Mouse (Mus musculus) cerebellum, adult 9-10 months (tissue): ENCODE results near the gene Oxct1.

ENCODE experiments used
- DNase-seq: peaks from one replicate; pipeline ENCODE4 v3.0.0; 2022

Oxct1 gene

DNA sequence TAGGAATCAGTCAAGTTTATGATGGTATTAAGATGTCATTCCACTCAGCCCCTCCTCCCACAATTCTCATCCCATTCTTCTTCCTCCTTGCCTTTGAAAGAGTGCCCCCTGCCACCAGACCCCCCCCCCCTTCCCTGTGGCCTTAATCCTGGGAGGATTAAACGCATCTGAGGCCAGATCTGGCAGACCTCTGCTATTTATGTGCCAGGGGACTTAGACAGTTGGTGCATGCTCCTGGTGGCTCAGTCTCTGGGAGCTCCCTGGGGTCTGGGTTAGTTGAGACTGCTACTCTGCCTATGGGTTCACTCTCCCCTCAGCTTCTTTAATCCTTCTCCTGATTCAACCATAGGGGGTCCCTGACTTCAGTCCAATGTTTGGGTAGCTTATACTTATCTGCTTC lies 112.3 kb downstream of the Oxct1 start:
- DNase-seq, result no peak

DNA sequence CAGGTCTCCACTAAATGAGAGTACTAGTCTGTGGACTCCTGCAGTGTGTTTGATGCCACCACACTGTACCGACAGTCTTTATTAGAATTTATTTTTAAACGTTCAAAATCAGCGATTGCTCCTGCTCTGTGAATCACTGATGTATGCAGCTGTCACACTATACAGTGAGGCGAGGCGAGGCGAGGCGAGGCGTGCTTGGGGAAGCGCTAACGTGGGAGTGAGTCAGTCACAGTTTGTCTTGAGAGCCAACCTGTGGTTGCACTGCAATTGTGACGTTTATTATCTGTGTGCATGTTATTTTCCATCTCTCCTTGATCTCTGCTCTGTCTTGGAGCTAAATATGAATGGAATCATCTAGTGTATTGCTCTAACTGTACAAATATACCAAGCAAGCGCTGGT lies 113.3 kb downstream of the Oxct1 start:
- no peak for DNase-seq

DNA sequence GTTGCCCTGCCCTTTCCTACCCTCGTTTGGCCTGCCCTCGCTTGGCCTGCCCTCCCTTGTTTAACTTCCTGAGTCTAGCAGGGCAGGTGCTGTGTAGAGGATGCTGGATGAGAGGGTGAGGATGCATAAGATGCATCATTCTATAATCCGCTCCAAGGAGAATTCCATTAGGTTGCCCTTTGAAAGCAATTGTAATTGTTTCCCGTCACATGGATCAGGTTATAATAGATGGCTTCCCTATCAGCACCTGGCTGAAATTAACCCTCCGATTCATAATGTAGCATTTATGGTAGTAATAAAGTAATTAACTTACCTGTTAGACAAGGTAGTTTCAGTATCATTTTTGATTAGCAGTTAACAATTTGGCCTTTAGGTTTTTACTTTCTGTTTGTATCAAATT lies 119.2 kb downstream of the Oxct1 start:
- no peak for DNase-seq

DNA sequence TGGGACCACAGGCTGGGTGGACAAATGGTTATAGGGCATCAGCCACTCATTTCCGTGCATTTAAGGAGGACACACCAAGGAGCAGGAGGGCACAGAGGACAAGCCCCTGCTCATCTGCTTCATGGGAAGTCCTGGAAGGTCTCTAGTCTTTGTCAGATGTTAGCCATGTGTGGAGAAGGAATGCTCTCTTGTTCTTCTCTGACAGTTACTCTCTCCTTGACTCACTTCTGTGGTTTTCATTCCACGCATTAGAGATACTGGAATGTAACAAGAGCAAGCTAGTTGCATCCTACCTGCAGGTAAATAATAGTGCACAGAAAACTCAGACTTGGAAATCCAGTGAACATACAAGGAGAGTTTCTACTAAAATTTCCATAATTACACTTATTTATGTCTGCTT lies 121.5 kb downstream of the Oxct1 start:
- DNase-seq, result no peak

DNA sequence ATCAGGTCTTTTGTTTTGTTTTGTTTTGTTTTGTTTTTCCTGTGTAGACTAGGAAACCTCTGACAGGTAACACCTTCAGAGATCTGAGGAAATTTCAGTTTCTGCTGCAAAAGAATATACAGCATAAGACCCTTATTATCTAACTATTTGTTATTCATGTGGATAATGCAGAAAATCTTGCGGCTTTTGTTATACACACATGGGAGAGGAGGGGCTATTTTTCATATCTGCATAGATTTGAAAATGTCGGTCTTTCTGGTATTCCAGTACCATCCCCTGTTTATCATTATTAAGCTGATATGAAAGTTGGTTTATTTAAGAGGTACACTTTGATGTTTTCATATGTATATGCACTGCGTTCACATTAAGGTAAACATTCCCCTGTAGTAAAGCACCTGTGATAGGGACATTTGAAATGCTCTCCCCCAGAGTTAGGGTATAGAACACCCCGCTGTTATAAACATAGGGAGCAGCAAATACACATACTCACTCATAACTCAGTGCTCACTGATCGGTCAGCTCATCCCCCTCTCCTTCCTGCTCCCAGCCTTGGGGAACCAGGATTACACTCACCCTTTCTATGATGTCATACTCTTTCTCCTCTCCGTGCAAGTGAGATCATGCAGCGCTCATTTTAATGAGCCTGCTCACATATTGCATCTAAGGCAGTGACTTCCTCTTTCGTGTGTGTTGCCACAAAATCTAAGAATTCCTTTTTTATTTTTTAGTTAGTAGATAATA lies 122.6 kb downstream of the Oxct1 start:
- DNase-seq, result no peak

DNA sequence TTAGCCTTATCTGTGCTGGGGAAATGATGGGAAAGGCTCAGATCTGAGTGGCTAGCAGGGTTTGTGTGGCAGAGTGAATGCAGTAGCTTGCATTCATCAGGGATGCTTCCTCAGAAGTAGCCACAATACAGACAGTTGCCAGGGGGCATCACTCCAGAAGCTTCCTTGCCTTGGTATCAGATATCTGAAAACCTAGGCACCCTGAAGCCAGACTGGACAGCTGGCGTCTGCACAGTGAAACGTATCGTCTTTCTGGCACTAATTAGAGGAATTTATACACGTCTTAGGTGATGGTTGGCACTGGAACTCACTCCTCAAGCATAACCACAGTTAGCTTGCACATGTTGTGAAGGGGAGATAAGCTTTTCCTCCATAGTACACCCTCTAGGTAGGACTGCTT lies 128.5 kb downstream of the Oxct1 start:
- DNase-seq, result no peak

DNA sequence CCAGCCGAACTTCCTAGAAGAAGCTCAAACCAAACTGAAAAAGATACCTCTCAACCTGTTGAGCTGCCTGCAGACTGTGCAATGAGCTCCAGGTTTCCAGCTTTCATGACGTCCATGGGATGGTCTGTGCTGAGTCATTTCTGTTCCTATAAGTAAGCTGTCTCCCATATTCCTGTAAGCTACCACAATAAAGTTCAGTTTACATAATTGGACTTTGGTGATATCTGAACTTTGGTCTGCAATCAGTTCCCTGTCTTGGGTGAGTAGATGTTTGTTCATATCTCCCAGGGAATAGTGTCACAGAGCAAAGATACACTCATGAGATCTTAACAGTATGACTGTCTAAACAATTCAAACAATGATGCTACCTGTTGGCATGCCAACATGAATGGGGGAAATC lies 141.8 kb downstream of the Oxct1 start:
- no peak for DNase-seq

DNA sequence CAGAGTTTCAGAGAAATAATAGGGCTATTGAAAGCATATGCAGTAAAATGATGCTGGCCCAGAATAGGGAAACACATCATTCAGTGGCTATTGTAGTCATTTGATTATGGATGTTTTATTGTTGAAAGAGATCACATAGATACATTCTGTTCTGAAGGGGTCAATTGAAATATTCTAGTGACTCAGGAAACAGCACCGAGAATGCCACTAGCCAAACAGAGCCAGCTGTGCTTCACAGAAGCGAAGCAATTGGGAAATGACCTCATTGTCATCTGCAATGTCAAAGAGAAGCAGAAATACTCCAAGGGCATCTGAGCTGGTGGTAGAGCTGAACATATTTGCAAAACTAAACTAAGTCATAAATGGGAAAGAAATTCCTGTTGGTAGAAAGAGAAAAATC lies 145.4 kb downstream of the Oxct1 start:
- DNase-seq, result no peak

DNA sequence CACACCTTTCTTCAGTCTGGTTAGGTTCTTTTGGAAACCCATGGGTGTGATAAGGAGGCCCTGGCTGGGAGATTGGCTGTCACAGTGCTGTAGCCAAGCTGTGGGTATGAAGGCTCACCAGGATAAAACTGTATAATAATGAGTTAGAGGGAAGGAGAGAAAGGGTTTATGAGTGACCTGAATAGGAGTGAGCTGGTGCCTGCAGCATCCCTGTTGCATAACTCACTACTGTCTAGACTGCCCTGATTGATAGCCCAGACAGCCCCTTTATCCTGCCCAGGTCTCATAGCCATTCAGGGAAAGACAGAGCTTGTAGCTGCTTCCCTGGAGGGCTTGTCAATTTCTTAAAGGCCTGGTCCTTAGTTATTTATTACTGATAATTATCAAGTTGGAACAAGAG lies 171.7 kb downstream of the Oxct1 start:
- no peak for DNase-seq
